Mouse (Mus musculus) cortical plate, adult 2 months (tissue): ENCODE measurements around the gene Ggact.

Source experiments
- CTCF ChIP-seq: fragments of 200-500 bp; IDR thresholded peaks from 2 replicates; pipeline ENCODE4 v1.5.1; 2011; ENCODE audit warnings: mild to moderate bottlenecking, control low read depth, low read length; ENCODE audit not compliant: insufficient read depth; ENCODE audit errors: extremely low read depth
- POLR2A ChIP-seq: fragments of 200-500 bp; IDR thresholded peaks from 2 replicates; pipeline ENCODE4 v1.6.1; 2011; ENCODE audit warnings: mild to moderate bottlenecking, low read length, control low read depth; ENCODE audit not compliant: insufficient read depth; ENCODE audit errors: extremely low read depth

- TF ChIP-seq CTCF (no peak), POLR2A (no peak)
These were observed 602 bp downstream of the Ggact start for GRCm38 (mm10) chr14:122912812-122913498.
